Mouse (Mus musculus) midbrain, embryonic 11.5 days (tissue): Measurements from ENCODE around the gene Ror1. TPM values are rescaled to one million over a fixed set of nuclear protein-coding genes. Genes with fewer than 3 reads are reported as not detected.

Source experiments
- ATAC-seq: fragments of 200-750 bp; cut with Nextera tagmentation; 2 replicates; pipeline ENCODE4 v1.8.0; 2017; ENCODE audit warnings: moderate TSS enrichment, moderate library complexity; ENCODE audit not compliant: low FRiP score
- DNase-seq: peaks from one replicate; pipeline ENCODE4 v3.0.0; 2015; ENCODE audit warnings: low spot score; ENCODE audit errors: missing footprints
- H3K27ac ChIP-seq: fragments of 300-500 bp; sonication (generic); 2 replicates; pipeline ENCODE4 v1.5.1; 2014; ENCODE audit warnings: low read depth, low read length
- H3K27me3 ChIP-seq: fragments of 300-500 bp; sonication (generic); 2 replicates; pipeline ENCODE4 v1.6.1; 2014; ENCODE audit warnings: mild to moderate bottlenecking, low read length, moderate library complexity, mixed read lengths; ENCODE audit not compliant: control insufficient read depth, insufficient read depth
- H3K36me3 ChIP-seq: fragments of 300-500 bp; sonication (generic); 2 replicates; pipeline ENCODE4 v1.6.1; 2014; ENCODE audit warnings: mild to moderate bottlenecking, low read length, moderate library complexity, mixed read lengths; ENCODE audit not compliant: control insufficient read depth, insufficient read depth
- H3K4me1 ChIP-seq: fragments of 300-500 bp; sonication (generic); 2 replicates; pipeline ENCODE4 v1.6.1; 2014; ENCODE audit warnings: low read length; ENCODE audit not compliant: control insufficient read depth, insufficient read depth
- H3K4me2 ChIP-seq: fragments of 300-500 bp; sonication (generic); 2 replicates; pipeline ENCODE4 v1.6.1; 2014; ENCODE audit warnings: mild to moderate bottlenecking, moderate library complexity
- H3K4me3 ChIP-seq: fragments of 300-500 bp; sonication (generic); 2 replicates; pipeline ENCODE4 v1.5.1; 2014; ENCODE audit warnings: low read depth, low read length
- H3K9ac ChIP-seq: fragments of 300-500 bp; sonication (generic); 2 replicates; pipeline ENCODE4 v1.6.1; 2014; ENCODE audit warnings: low read length
- H3K9me3 ChIP-seq: fragments of 300-500 bp; sonication (generic); 2 replicates; pipeline ENCODE4 v1.6.1; 2016; ENCODE audit warnings: low read length; ENCODE audit not compliant: control insufficient read depth
- WGBS: fragments of 180-500 bp; shearing (Covaris S2); extraction: QIAGEN DNeasy Blood & Tissue Kit; methylation state at CpG from one replicate; pipeline ENCODE4 v1.1.7; 2014; 5-methylcytosine and 5-hydroxymethylcytosine counted together
- polyA plus RNA-seq: library from polyadenylated mRNA; unstranded; fragments of >200 nt; fragmentation: Nextera tagmentation; extraction: Ambion mirVana; gene quantifications from 2 replicates; pipeline ENCODE4 v1.2.1, GENCODE M21; 2014

The Ror1 gene
- polyA plus RNA-seq, 1 experiment from 2014 or later: 4.8 TPM

GRCm38 (mm10) chr4:100429371-100429900, 333.8 kb downstream of the Ror1 start:
- no peaks in the 10 kb centered on the region for H3K9me3 ChIP-seq
- H3K36me3 ChIP-seq: no peaks in the 10 kb centered on the region
- no peaks in the 10 kb centered on the region for H3K4me1 ChIP-seq
- no peak overlapping the region for H3K9ac ChIP-seq
- 80% methylated on average over 2 of the region's 2 CpGs for WGBS
- H3K27ac ChIP-seq: no peak overlapping the region
- no peaks in the 10 kb centered on the region for H3K27me3 ChIP-seq
- ATAC-seq (no peak), DNase-seq (no peak)
- H3K4me2 ChIP-seq: no peak overlapping the region
- H3K4me3 ChIP-seq: no peak overlapping the region

GRCm38 (mm10) chr4:100435281-100436168, 339.9 kb downstream of the Ror1 start:
- Histone ChIP-seq H3K9ac (no peak overlapping the region), H3K27me3 (no peaks in the 10 kb centered on the region), H3K4me2 (no peak overlapping the region), H3K4me3 (no peak overlapping the region), H3K9me3 (no peaks in the 10 kb centered on the region), H3K4me1 (no peaks in the 10 kb centered on the region), H3K36me3 (no peaks in the 10 kb centered on the region), H3K27ac (no peak overlapping the region)
- ATAC-seq (no peak), DNase-seq (no peak)
- WGBS: 82% methylated on average over 8 of the region's 8 CpGs

- DNase-seq: no peak
- no peak for ATAC-seq
- H3K4me1 ChIP-seq: no peaks in the 10 kb centered on the region
- H3K27me3 ChIP-seq: no peaks in the 10 kb centered on the region
- no peaks in the 10 kb centered on the region for H3K9me3 ChIP-seq
- 88% methylated on average over 4 of the region's 4 CpGs for WGBS
- H3K27ac ChIP-seq: no peak overlapping the region
- no peak overlapping the region for H3K9ac ChIP-seq
- no peaks in the 10 kb centered on the region for H3K36me3 ChIP-seq
- no peak overlapping the region for H3K4me2 ChIP-seq
- H3K4me3 ChIP-seq: no peak overlapping the region
Observed at GRCm38 (mm10) chr4:100436169-100436547, 340.6 kb downstream of the Ror1 start.

- no peaks in the 10 kb centered on the region for H3K4me1 ChIP-seq
- no peak for ATAC-seq
- 82% methylated on average over 3 of the region's 3 CpGs for WGBS
- H3K4me2 ChIP-seq: no peak overlapping the region
- H3K9me3 ChIP-seq: no peaks in the 10 kb centered on the region
- no peak overlapping the region for H3K9ac ChIP-seq
- no peaks in the 10 kb centered on the region for H3K27me3 ChIP-seq
- no peak overlapping the region for H3K27ac ChIP-seq
- DNase-seq: no peak
- H3K36me3 ChIP-seq: no peaks in the 10 kb centered on the region
- no peak overlapping the region for H3K4me3 ChIP-seq
Observed at GRCm38 (mm10) chr4:100446897-100447296, 351.3 kb downstream of the Ror1 start.

GRCm38 (mm10) chr4:100462493-100463120, 367.0 kb downstream of the Ror1 start:
- Histone ChIP-seq H3K4me2 (no peak overlapping the region), H3K27me3 (no peaks in the 10 kb centered on the region), H3K36me3 (no peaks in the 10 kb centered on the region), H3K27ac (no peak overlapping the region), H3K4me3 (no peak overlapping the region), H3K9ac (no peak overlapping the region), H3K9me3 (no peaks in the 10 kb centered on the region), H3K4me1 (no peaks in the 10 kb centered on the region; the same call in 1 of the 2 replicates)
- ATAC-seq (no peak), DNase-seq (no peak)
- WGBS: 65% methylated on average over 9 of the region's 9 CpGs

- WGBS: 33% methylated on average over 15 of the region's 15 CpGs
- Histone ChIP-seq H3K27me3 (no peaks in the 10 kb centered on the region), H3K36me3 (no peaks in the 10 kb centered on the region), H3K4me3 (peak within 1 kb of the TSS; percentile 13; the same call in 1 of the 2 replicates), H3K9ac (peak within 1 kb of the TSS; percentile 7; the same call in 1 of the 2 replicates), H3K27ac (no peak within 1 kb of the TSS), H3K4me2 (peak within 1 kb of the TSS; percentile 38), H3K4me1 (no peaks in the 10 kb centered on the region), H3K9me3 (no peaks in the 10 kb centered on the region)
- DNase-seq: peak; percentile 97
- peak; percentile 97 for ATAC-seq
Observed at GRCm38 (mm10) chr4:100478592-100479321, 383.2 kb downstream of the Ror1 start, which contains the start of gene Ube2u. Ube2u (plus strand) TSS chr4:100478849.

GRCm38 (mm10) chr4:100488447-100488846, 392.9 kb downstream of the Ror1 start:
- no peak overlapping the region for H3K27ac ChIP-seq
- H3K36me3 ChIP-seq: no peaks in the 10 kb centered on the region
- DNase-seq: no peak
- H3K9me3 ChIP-seq: no peaks in the 10 kb centered on the region
- H3K4me1 ChIP-seq: no peaks in the 10 kb centered on the region
- WGBS: 91% methylated on average over 3 of the region's 3 CpGs
- H3K4me3 ChIP-seq: no peak overlapping the region
- no peak for ATAC-seq
- H3K27me3 ChIP-seq: no peaks in the 10 kb centered on the region
- H3K4me2 ChIP-seq: no peak overlapping the region
- no peak overlapping the region for H3K9ac ChIP-seq
